Mouse (Mus musculus) liver, adult (tissue): Measurements from ENCODE around the gene Nr1h2.

Experiments used
- GATA4 ChIP-seq: IDR thresholded peaks from 2 replicates; pipeline ENCODE4 v1.6.1; 2014; ENCODE audit warnings: mild to moderate bottlenecking, low read length; ENCODE audit not compliant: insufficient replicate concordance

The Nr1h2 gene

DNA sequence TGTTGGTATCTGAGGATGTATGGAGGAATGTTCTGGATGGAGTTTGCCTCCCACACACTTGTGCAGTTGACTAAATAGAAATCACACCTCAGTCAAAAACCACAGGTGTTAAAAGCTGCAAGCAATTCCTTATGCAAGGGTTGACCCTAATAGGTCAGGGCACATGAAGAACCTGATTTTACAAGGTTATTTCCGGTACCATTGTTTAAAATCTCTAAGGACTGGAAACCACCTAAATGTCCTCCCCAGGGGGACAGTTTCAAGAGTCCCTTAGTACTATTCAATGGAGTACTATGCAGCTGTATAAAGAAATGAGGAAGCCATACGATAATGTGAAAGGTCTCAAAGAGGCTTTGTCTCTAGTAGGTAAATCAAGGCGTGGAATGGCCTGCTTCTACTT is 7.5 kb downstream of the Nr1h2 start:
- no peak for TF ChIP-seq GATA4

DNA sequence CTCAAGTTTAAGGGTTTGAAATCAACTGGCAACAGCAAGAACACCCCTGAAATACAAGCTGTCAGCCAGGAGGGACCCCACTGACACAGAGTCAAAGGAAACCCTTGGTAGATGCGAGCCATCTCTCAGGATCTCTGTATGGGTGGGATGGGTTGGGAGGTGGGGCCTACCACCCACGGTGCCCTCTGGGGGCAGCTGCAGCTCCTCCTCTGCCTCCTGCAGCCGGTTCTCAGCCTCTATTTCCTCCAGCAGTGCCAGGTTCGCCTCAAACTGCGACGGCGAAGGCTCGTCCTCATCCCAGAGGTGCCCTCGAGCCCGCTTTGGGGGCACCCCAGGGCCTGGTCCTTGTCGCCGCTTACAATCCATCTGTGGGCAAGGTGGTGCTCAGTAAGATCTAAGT is 10.7 kb downstream of the Nr1h2 start:
- no peak for TF ChIP-seq GATA4

DNA sequence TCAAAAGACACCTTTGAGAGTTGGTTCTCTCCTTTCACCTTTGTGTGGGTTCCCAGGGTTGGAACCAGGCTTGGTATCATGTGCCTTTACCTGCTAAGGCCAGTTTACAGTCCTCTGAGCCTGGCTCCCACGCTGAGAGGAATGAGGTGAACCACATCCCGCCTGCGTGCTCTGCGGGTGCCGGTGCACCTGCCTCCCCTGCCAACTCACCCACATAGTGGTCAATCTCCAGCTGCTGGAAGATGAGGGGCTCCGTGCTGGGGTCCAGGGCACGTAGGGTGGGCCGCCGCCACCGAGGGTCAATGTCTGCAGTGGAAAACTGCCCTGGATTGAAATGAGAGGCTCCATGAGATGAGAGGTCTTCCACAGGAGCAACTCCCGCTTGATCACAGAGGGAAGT is 11.2 kb downstream of the Nr1h2 start:
- TF ChIP-seq GATA4 = no peak

DNA sequence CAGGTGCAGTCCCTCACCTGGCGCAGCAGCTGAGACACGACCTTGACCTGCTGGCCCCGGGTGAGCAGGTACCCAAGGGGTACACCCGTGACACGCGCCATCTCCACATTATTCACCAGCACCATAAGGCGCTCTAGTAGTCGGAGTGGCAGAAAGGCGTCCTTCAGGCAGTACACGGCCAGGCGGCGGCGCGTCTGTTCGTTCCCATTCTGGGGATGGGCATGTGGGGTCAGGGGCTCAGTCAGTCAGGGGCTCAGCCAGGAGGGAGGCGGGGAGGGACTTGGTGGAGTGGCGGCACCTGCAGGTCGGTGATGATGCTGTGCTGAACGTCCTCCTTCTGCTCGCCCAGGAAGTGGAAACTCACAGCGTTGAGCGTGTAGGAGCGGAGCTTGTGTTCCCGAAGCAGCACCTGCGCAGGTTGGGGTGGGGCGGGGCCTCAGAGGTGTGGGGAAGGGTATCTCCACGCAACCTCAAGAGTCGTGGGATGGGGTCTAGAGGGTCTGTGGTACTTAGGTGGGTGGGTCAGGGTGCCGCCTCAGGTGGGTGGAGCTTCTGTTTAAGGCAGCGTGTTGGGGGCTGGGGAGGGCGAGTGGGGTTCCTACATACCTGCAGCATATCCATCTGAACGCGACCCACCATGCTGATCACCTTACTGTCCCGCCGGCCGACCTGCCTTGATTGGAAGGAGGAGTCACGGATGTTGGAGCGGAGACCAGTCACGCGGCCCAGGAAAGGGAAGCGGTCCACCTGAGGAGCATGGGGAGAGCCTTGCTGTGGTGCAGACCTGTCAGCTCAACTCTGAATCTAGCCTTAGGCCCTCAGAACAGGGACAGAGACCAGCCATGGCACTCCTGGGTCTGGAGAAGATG is 14.8 kb downstream of the Nr1h2 start:
- no peak for TF ChIP-seq GATA4

DNA sequence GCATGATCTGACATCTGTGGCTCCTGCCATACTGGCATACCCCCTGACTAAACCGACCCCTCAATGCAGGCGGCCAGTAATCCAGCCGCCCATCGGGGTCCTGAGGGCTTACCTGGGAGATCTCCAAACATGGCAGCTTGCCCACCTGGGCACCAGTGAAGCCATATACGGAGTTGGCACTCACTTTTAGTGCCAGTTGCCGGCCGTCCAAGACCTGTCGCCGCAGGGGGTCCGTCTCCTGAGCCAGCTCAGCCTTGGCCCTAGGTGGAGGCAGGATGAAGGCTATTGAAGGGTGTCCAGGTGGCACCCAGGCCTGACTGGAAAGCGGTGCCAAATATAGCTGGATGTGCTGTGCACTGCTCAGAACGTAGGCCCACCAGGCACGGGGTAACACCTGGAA is 16.3 kb downstream of the Nr1h2 start:
- no peak for TF ChIP-seq GATA4

DNA sequence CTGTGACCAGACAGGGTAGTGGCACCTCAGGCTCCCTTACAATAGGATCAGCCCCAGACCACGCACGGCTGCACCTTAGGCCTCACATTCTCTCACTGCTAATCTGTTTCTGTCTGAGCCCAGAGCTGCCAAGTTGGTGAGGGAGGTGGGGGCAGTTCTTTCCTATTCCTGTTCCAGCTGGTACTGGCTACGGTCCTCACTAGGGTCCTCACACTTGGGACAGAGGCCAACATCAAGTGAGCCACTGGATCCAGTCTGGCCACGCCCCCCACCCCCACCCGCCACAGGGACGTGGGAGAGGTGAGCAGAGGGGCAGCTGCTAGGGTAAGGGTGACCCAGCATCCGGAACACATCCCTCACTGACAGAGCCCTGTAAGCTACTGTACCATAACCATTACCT is 16.7 kb downstream of the Nr1h2 start:
- no peak for TF ChIP-seq GATA4

DNA sequence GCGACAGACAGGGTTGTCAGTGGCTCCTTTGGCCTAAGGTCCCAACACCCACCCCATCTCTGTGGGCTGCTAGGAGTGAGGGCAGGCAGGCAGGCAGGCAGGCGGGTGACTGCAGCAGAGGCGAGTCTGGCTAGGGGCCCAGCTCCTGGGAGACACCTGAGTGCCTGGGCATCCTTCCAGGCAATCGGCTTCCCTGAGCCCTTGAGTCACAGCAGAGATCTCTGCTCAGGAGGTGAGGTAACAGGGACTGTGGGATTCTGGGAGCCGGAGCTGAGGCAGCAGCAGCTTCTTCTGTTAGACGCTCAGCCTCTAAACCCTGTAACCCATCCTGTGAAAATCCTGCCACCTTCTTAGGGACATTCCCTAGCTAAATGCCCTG is 17.2 kb downstream of the Nr1h2 start:
- no peak for TF ChIP-seq GATA4

DNA sequence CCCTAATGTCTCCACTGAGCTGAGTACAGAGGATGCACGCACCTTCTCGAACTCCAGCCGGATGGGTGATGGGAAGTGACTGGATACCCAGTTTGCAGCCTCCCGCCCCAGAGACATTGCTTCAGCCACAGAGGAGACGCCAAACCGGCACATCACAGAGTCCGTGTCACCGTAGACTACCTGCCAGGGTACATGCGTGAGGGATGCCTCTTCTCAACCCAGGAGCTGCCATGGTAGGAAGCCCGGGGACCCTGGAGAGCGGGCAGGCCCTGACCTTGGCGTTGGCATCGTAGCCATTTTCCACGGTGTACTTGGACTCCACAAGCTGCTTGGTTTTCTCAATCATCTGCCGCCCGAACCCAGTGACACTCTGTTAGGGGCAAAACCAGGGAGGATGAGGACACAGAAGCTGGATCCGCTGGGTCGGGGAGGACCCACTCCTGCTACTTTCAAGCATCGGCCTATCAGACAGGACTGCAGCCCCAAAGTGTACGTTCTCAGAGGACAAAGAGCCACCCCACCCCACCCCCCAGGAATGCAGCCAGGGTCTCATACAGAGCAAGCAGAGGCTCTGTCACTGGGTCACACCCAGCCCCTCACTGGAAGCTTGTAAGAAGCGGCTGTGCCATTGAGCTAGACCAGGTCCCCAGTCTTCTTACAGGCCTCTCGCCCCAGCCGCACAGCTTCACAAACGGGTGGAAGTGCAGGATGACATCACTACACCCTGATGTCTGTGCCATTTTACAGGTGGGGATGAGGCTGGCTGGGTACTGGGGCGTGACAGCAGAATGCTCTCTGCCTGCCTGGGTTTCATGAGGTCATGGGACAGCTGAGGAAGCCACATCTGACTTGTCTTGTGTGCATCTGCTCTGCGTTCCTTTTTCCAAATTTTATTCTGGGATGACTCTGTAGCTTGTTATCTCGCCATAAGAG is 17.8 kb downstream of the Nr1h2 start:
- no peak for TF ChIP-seq GATA4

DNA sequence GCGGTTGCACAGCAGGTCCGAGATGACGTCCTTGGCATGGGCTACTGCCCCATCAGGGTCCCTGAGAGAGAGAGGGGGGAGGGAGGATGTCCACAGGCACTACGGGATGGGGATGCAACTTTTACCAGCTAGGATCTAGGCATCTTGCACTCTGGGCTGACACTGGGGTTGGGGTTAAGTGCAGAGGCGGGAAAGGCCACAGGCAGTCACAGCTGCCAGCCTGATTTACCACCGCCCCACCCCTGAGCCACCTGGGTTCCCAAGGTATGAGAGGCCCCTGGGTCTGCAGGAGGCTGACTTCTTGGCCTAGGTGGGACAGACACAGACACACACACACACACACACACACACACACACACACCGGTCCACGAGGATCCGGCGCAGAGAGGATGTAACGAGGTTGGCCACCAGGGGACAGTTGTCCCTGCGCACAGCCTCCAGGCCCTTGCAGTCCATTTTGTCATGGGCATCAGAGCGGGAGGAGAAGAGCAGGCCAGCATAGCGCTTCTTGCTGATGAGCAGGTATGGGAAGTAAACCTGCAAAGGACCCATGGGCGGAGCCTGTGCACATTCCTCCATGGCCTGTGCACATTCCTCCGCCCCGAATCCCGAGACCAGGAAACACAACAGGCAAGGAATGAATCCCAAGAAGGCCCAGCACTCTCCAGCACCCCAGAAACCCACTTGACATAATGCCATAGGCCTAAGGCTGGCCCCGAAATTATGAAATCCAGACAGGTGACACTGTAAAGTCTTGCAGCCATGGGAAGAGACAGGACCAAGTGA is 18.9 kb downstream of the Nr1h2 start:
- no peak for TF ChIP-seq GATA4

DNA sequence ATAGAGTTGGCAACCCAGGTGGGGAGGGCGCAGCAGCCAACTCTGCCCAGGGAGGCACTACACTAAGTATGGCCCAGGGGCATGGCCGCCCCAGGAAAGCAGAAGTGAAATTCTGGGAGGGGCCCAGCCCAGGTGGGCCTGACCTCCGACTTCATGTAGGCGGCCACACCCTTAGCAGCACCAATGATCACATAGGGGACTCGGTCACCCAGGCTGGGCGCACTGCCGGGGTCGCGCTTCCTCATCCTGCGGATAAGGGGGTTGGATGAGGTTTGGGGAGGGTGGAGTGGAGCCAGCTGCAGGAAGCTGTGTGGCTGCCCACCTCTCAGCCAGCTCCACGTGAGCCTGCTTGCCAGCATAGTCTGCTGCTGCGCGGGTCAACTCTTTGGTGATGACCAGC is 19.5 kb downstream of the Nr1h2 start:
- no peak for TF ChIP-seq GATA4

DNA sequence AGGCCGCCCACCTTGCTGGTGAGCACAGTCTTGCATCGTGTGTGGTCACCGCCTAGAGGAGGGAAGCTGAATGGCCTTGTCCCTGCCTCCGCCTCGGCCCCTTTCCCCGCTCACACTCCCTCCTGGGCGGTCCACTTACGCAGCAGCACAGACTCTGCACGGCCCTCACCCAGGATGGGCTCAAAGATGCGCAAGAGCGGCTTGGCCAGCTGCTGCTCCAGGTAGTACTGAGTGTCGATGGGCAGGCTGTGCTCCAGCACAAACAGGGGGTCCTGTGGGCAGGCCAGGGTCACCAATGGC is 20.1 kb downstream of the Nr1h2 start:
- TF ChIP-seq GATA4 = no peak

DNA sequence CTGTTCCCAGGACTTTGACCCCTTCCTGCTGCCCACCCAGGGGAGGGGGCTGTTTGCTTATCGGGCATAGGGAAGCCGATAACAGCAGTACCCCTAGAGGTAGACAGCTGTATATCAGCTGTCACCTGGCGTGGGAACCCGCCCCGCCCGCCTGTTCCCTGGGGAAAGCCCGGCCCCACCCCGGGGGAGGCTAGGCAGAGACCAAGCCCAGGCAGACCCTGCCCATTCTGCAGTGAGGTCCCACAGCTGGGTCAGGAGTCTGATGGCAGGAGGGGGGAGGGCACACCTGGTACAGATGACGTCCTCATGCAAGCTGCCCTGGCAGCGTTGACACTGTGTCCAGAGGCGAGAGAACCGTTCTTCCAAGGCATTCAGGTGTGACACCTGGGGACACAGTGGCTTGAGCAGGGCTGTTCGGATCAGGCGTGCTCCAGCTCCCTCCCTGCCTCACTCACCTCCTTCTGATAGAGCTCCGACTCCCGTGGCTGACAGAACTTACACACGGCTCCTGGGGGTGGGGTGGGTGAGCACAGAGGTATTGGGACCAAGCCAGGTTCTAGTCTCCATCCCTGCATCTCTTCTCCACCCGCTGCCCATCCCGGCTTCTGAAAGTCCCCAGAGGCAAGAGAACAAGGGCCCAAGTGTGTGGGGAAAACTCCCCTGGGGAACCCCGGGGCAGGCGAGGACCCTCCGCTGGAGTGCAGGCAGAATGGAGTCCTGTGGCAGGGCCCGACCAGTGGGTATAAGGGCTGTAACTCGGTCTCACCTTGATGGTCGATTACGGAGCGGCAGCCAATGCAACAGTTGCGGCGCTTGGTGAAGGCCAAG is 20.6 kb downstream of the Nr1h2 start:
- no peak for TF ChIP-seq GATA4

DNA sequence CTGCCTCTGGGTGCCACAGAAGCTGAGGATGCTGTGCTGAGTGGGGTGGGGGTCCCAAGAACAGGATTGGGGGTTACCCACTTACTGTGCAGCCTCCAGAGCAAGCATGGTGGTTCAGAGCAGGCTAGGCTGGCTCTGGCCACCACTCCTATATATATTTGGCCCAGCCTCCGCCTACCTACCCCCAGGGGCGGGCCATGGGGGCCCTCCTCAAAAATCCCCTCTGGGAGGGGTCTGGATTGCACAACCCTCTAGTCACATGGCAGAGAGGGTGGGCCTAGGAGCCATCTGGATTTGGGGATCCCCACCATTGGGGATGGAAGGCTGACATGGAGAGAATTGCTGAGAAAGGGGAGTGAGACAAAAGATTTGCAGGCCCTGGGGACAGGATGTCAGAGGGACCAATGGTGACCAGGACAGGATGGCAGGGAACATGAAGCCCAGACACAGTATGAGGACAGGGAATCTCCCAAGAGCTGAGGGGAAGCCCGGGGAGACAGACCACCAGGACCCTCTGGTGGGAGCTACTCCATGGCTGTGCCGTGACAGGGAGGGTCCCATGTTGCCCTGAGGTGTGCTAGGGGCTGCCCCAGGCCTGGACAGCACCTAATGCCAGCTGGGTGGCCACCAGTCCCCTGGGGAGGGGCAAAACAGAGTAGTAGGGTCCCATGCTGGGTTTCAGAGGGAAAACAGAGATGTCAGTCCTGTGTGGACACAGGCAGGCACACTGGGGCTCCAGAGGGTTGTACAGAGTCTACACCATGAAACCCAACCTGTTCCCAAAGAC is 21.6 kb downstream of the Nr1h2 start, which contains the start of gene Spib:
Spib (minus strand) TSS at position 126 of the 787 bp plus-strand sequence.
- no peak for TF ChIP-seq GATA4

DNA sequence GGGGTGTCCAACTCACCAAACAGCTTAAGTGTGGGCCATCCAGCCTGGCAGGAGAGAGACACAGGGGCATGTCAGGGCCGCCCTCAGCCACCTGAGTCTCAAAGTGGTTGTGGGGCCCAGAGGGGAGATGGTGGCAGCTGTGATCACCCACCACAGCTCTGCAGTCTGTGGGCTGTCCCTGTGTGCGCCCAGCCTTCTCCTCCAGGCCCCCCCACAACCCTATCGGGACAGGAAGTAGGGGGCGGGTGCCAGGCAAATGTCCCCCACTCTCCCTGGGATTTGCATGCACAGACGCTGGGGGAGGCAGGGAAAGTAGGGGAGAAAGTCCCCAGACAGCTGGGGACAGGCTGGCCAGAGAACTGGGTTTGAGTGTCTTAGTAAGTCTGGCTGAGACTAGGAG is 22.5 kb downstream of the Nr1h2 start:
- no peak for TF ChIP-seq GATA4
